Mouse (Mus musculus) embryonic fibroblast, embryonic 13.5 days (primary cell): ENCODE results near the gene Vars2.

ENCODE experiments used
- CTCF ChIP-seq: IDR thresholded peaks from 2 replicates; pipeline ENCODE4 v1.5.1; 2011; ENCODE audit warnings: mild to moderate bottlenecking, control low read depth, low read length, moderate library complexity, borderline replicate concordance; ENCODE audit not compliant: insufficient read depth
- POLR2A ChIP-seq: IDR thresholded peaks from 2 replicates; pipeline ENCODE4 v1.6.1; 2011; ENCODE audit warnings: low read depth, mild to moderate bottlenecking, control low read depth, low read length, moderate library complexity

- TF ChIP-seq CTCF (no peak), POLR2A (no peak)
These were observed 35.2 kb upstream of the Vars2 start for GRCm38 (mm10) chr17:35702605-35703004.
